Mouse (Mus musculus): ENCODE results near the gene Foxj2. TPM values are rescaled to one million over a fixed set of nuclear protein-coding genes. Genes with fewer than 3 reads are reported as not detected.

The Foxj2 gene
- total RNA-seq, 2 experiments from 2014 or later, result 18.5 to 19.6 TPM

DNA sequence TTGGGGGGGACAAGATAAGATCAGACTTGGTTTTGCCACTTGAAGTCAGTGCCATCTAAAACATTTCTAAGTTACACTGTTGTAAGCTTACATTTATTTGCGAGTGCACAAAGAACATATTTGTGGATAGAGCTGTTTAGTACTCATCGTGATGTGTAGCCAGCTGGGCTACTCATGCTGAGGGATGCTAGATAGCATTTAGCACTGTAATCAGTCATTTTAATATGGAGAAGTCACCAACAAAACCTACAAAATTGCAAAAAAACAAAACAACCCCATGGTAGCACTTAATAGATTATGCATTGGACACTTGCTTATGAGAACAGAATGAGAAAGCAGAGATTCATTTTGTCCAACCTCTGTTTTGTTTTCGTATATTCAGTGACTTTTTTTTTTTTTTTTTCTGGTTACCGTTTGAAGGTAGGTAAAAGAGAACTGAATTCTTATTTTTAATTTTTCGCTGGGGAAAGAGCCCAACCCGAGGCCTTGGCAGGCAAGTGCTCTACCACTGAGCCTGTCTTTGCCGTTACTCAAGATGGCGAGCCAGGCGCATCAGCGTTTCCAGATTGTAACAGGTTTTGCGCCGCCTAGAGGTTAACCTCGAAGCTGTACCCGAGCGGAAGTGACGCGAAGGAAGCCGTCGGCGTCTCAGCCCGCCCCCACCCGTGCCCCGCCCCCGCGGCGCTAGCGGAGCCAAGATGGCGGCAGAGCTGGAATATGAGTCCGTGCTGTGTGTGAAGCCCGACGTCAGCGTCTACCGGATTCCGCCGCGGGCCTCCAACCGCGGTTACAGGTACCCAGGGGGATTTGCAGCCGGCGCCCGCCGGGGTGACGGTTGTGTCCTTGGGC, 54.4 kb downstream of the Foxj2 start, which contains the start of gene Necap1:
Gene Necap1, plus strand, starts transcription at position 604 of the 849 bp plus-strand sequence.
- peak; percentile 96 to 98 for DNase-seq

DNA sequence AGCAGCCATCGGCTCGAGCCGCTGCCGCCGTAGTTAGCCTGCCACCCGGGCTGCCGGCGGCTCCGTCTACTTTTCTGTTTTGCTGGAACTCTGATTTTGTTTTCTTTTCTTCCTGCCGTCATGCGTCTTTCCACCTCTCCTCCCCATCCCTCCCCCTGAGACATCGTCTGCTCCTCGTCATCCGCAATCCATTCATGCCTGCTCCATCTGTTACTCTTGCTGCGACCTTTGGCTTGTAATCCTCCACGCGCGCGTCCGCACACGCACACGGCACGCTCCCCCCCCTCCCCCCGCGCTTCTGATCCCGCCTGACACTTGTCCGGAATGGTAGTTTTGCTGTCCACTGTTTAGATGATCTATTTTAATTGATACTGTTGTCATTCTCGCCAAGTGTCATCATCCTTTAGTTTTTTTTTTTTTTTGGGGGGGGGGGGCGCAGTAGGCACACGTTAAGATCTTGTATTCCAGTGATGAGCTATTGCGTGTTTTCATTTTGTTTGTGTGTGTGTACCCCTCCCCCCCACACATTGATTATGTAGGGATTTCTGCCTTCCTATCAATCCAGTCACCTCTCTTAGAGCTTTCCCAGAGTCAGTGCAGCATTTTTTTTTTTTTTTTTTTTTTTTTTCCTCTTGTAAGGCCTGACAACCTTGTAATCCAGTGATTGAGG, 55.1 kb downstream of the Foxj2 start:
- DNase-seq, result no peak

DNA sequence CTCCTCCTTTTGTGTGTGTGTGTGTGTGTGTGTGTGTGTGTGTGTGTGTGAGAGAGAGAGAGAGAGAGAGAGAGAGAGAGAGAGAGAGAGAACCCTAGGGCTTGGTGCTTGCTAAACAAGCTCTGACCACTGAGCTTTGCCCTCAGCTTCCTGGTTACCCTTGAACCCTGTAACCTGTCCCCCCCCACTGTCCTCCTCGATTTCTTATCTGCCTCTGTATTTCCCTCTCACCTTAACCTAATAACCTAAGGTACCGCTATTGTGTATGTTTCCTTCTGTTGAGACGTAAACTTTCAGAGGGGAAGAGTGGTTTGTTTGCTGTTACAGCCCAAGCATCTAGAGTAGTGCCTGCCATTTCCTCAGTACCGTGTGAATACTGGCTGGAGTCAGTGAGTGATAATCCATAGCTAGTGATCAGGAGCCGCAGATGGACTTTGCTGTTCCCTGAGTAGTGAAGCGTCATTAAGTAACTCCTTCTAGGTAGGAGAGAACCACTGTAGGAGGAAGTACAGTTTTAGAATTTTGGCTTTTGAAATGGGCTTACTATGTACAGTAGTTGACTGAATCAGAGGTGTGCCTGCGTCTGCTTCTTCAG, 59.5 kb downstream of the Foxj2 start:
- no peak for DNase-seq

DNA sequence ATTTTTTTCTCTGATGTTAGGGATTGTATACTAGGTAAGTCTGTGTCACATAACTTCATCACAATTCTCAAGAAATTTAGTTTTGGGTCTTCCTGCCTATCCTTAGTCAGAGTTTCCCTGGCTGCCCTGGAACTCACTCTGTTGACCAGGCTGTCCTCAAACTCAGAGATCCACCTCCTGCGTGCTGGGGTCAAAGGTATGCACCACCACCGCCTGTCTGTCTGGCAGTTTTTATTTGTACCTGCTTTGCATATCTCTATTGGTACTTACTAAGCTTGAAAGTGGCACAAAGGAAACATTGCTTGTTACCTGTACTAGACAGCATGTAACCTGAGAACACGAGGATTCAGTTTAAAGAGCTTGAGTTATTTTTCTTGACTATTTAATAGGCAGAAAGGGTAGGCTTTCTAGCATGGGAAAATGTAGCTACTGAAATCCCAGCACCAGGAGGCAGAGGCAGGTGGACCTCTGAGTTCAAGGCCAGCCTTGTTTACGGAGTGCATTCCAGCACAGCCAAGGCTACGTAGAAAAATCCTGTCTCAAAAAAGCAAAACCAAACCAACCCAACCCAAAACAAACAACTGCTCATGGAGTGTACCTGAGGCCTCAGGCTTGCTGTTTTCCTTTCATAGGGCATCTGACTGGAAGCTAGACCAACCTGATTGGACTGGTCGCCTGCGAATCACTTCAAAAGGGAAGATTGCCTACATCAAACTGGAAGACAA, 60.2 kb downstream of the Foxj2 start:
- no peak for DNase-seq

DNA sequence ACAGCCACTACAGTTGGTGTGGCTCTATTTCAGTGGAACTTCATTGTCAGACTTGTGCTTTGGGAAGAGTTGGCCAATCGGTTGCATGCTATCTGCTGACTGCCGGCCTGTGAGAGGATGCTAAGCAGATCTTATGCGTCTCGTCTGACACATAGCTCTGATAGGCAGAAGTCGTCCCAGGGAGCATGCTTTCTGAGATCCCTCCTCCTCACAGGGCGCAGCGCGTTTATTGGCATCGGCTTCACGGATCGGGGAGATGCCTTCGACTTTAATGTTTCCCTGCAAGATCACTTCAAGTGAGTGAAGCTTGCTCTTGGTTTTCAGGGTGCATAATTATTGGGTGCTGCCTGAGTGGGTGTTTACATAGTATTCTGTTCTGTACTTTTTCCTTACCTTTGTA, 61.6 kb downstream of the Foxj2 start:
- no peak for DNase-seq

DNA sequence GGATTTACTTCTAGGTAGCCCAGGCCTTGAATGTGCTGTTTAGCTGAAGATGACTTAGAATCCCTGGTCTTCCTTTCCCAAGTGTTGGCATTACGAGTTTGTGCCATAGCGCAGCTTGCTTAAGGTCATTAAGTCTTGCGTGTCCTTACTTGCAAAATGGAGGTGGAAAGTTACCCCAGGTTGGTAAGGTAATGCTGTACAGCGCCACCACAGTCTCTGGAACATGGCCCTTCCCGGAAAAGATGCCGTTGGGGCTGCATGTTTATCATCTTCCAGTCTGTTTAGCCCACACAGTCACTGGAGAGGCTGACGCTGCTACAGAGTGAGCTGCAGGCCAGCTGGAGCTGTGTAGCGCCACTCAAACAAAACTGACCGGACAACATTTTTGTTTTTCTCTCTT, 63.9 kb downstream of the Foxj2 start:
- no peak for DNase-seq

DNA sequence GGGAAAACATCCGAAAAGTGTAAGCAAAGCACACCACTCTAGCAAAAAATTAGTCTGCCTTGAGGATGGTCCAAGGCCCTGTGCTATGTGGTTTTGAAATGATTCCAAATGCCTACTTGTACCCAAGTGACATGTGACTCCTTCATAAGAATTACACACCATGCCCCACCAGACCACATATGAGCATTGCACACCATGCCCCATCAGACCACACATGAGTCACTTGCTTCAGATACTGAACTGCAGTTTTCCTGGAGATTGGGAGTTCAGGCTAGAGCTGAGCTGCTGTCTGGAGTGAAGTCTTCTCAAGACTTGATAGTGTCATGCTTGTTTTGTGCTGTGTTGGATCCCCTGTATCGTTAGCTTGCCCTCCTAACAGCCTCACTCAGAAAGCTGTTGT, 69.9 kb downstream of the Foxj2 start:
- no peak for DNase-seq

DNA sequence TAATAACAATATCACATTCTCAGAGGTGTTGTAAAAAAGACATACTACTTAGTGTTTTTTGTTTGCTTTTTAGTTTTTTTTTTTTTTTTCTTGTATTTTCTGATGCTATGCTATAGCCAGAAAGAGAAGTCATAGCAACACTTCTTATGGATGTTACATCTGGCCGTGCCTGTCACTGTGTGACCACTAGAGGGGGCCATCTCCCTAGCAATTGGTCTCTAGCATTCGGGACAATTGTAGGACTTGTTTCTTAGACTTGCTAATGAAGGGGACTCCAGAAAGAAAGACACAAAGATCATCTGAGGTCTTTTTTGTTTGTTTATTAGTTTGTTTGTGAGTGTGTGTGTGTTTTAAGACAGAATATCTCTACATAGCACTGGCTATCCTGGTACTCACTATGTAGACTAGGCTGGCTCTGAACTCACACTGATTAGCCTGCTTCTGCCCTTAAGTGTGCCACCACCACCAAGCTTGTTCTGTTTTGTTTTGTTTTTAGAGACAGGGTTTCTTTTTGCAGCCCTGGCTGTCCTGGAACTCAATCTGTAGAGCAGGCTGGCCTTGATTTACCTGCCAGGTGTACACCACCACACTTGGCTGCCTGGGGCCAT, 72.8 kb downstream of the Foxj2 start:
- peak; percentile 62 to 75 for DNase-seq

Small RNAs within 50 kb of the gene (microRNA-seq; reads per million reads assigned to microRNA genes)
- gene Mir7231, result not detected

Other genes starting within 250 kb of the Foxj2 start
- gene Apobec1, start 217.5 kb upstream of the Foxj2 start, total RNA-seq (2021), result 10 to 100 TPM in 1 of 2 experiments, 1 to 10 TPM in 1; 7.5 to 11.6 TPM
- gene Gdf3, start 209.8 kb upstream of the Foxj2 start, total RNA-seq (2021), result not detected
- not detected for gene Dppa3, start 193.5 kb upstream of the Foxj2 start, total RNA-seq (2021)
- not detected for gene Nanog, start 112.4 kb upstream of the Foxj2 start, total RNA-seq (2021)
- 1 to 10 TPM; 5.8 to 9.6 TPM for gene Slc2a3, start 18.3 kb upstream of the Foxj2 start, total RNA-seq (2021)
- gene C3ar1, start 36.2 kb downstream of the Foxj2 start, total RNA-seq (2021), result 1 to 10 TPM; 3.0 to 3.2 TPM
- 10 to 100 TPM; 54.9 to 67.6 TPM for gene Necap1, start 54.6 kb downstream of the Foxj2 start, total RNA-seq (2021)
- gene Clec4a1, start 101.9 kb downstream of the Foxj2 start, total RNA-seq (2021), result 1 to 10 TPM; 2.2 to 4.5 TPM
- 1 to 10 TPM; 1.8 to 5.4 TPM for gene Clec4a3, start 132.6 kb downstream of the Foxj2 start, total RNA-seq (2021)
- gene Clec4a4, start 170.5 kb downstream of the Foxj2 start, total RNA-seq (2021), result not detected
- gene Clec4b1, start 230.0 kb downstream of the Foxj2 start, total RNA-seq (2021), result 1 to 10 TPM in 1 of 2 experiments, not detected in 1; 1.7 TPM